Mouse (Mus musculus): ENCODE data around the gene Mok. TPM values are rescaled to one million over a fixed set of nuclear protein-coding genes. Genes with fewer than 3 reads are reported as not detected.
A peak's percentile ranks its signal among the peaks of the same experiment; 100 is the strongest.

Gene Mok
- polyA plus RNA-seq, 1 experiment from 2014 or later, result 1.4 TPM

- DNase-seq (ENCODE audit: low spot score), result peak; percentile 69
These were observed 9.5 kb upstream of the Mok start, which contains the start of gene Zfp839 for GRCm38 (mm10) chr12:110850010-110850928. Gene Zfp839, plus strand, starts transcription at chr12:110850253.

DNA sequence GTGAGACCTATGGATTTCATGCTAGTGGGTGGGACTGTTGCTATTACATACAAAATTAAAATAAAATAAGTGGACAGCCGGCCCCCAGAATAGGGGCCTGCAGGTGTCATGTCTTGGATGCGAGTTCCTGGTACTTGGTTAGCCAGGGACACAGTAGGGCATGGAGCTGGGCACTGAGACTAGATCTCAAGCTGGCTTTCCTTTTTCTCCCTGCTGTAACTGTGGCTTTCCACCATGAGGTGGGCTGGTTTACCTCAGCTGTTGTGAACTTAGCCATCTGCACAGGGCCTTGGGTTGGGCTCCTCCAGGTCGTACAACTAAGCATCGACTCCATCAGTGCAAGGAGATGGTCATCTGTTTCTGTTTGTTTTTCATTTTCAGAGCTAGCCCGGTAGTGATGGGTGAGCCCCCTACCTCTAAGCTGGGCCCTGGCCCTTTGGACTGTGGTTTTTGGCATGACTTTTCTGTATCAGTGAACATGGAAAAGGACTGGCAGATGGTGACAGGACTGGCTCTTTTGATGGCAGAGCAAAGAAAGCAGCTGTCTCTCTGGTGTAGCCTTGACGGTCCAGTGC lies 5.5 kb upstream of the Mok start:
- no peak for DNase-seq (ENCODE audit: low spot score)

DNA sequence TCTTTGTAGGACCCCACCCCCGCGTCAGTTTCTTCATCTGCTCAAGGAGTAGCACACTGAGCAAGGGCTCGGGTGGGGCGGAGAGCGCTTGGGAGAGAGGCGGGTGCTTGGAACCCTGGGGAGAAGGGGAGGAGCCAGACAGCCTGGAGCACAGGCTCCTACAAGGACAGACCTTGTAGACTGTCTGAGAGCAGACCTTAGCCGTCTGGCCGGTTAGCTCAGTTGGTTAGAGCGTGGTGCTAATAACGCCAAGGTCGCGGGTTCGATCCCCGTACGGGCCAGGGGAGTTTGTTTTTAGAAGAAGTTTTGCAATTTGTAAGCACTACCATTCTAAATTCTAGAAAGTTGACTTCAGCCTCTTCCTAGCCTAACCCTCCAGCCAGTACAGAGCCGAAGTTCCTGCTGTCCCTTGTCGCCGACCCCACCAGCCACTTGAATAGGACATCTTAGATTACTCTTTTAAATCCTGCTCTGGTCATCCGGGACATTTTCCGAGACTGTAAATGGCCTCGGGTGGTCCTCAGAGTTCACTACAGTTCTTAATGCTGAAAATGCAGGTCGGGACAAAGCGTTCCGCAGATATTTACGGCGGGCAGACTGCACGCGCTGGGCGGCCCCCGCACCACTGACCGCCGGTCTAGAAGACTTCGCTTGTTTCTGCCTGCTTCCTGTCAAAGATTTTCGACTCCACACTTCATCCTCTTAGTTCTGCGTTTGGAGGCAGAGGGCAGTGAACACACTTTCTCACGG lies 4.6 kb upstream of the Mok start:
- DNase-seq (ENCODE audit: low spot score), result peak; percentile 67

GRCm38 (mm10) chr12:110844227-110845130 lies 3.7 kb upstream of the Mok start:
- DNase-seq (ENCODE audit: low spot score), result peak; percentile 37

GRCm38 (mm10) chr12:110843194-110844048 lies 2.7 kb upstream of the Mok start:
- DNase-seq (ENCODE audit: low spot score), result peak; percentile 86

DNA sequence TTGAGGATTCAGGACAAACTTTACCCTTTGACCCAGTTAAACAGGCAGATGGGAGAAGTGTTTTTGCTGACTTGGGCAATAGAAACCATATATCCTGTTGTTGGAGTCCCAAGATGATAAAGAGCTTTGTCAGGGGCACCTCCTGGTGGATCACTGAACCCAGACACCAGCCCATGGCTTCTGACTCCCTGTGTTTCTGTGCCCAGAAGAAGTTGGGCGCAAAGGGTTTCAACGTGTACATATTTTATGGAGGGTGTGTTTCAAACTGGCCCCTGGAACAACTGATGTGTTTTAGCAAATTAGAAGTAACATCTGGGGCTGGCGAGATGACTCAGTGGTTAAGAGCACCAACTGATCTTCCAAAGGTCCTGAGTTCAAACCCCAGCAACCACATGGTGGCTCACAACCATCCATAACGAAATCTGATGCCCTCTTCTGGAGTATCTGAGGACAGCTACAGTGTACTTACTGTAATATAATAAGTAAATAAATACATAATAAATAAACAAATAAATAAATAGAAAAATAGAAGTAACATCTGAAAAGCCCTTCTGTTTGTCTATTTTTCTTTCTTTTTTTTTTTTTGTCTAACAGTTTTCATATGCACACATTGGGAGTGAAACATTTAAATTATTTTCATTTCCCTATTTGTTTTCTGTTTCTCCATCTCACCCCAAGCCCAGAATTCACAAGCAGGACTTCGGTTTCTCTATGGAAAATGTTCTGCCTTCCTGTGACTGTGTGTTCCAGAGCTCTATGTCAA lies 1.2 kb upstream of the Mok start:
- DNase-seq (ENCODE audit: low spot score), result no peak

DNA sequence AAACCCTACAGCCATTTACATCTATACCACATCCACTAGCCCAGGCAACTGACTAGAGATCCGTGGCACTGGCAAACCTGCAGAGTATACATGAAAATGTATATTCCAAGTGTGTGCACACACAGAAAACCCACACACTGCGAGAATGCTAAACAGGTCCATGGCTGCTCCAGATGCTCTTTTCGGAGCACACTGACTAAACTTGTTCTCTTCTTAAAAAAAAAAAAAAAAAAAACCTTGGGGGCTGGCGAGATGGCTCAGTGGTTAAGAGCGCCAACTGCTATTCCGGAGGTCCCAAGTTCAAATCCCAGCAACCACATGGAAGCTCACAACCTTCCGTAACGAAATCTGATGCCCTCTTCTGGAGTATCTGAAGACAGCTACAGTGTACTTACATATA lies 2.9 kb downstream of the Mok start:
- DNase-seq (ENCODE audit: low spot score), result no peak

- no peak for DNase-seq (ENCODE audit: low spot score)
These were observed 3.4 kb downstream of the Mok start for GRCm38 (mm10) chr12:110837192-110837841.

- DNase-seq (ENCODE audit: low spot score), result no peak
These were observed 4.0 kb downstream of the Mok start for GRCm38 (mm10) chr12:110836729-110837128.

DNA sequence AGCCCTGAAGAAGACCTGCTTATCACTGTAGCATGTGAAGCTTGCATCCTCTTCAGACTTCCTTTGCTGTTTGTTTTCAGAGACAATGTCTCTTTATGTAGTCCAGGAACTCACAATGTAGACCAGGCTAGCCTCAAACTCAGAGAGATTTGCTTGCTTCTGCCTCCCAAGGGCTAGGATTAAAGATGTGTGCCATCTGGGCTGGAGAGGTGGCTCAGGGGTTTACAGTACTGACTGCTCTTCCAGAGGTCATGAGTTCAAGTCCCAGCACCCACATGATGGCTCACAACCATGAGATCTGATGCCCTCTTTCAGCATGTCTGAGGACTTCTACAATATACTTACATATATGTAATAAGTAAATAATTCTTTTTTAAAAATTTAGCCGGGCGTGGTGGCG lies 5.6 kb downstream of the Mok start:
- no peak for DNase-seq (ENCODE audit: low spot score)

DNA sequence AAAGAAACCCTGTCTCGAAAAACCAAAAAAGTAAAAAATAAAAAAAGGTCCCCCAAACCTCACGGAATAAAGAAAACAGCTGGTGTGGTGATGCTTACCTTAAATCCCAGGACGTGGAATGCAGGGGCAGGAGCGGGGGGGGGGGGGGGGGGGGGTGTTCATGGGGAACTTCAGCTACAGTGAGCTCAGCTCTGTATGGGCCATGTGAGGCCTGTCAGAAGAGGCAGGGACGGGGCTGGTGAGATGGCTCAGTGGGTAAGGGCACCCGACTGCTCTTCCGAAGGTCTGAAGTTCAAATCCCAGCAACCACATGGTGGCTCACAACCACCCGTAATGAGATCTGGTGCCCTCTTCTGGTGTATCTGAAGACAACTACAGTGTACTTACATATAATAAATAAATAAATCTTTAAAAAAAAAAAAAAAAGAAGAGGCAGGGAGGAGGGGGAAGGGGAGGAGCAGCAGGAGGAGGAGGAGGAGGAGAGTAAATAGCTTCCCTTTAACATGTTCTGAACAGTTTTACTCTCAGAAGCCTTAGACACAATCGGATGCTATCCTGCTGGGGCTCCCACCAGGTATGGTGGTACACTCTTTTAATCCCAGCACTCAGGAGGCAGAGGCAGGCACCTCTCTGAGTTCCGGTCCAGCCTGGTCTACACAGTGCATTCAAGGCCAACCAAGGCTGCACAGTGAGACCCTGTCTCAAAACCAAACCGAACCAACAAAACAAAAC lies 10.3 kb downstream of the Mok start:
- no peak for DNase-seq (ENCODE audit: low spot score)

DNA sequence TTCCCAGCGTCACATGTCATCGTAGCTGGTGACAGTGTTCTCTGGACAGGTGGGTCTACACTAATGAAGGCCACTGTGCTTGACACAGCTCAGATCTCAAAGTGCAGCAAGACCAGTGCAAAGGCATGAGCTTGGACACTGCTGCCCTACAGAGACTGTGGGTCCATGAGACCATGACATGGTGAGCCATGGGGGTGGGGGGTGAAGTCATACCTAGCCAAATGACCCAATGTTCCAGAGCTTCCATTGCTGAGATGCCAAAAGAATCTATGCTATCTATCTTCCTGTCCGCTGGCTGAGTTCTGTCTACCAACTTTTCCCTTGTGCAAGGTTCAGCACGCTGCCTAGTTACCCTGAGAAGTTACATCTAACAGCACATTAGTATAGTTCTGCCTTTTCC lies 11.8 kb downstream of the Mok start:
- DNase-seq (ENCODE audit: low spot score), result no peak

- DNase-seq (ENCODE audit: low spot score), result no peak
These were observed 18.4 kb downstream of the Mok start for GRCm38 (mm10) chr12:110822366-110822765.

GRCm38 (mm10) chr12:110821787-110822186 lies 19.0 kb downstream of the Mok start:
- no peak for DNase-seq (ENCODE audit: low spot score)

DNA sequence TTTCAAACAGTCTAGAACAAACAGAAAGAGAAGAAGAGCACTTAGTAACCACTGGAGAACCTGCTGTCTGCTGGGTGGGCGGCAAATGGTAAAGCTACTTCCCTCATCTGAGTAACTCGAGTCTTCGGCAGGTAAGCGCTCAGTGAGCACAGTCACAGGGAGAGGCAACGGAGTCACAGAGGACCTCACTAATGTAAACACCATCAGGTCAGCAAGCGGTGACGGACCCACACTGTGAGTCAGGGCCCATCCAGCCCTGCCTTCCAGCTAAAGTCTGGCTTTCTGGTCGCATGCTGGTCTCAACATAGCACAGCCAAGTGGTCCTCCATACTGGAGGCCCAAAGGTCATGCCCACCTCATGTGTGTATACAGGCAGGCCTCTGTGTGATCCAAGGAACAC lies 21.4 kb downstream of the Mok start:
- DNase-seq (ENCODE audit: low spot score), result no peak

DNA sequence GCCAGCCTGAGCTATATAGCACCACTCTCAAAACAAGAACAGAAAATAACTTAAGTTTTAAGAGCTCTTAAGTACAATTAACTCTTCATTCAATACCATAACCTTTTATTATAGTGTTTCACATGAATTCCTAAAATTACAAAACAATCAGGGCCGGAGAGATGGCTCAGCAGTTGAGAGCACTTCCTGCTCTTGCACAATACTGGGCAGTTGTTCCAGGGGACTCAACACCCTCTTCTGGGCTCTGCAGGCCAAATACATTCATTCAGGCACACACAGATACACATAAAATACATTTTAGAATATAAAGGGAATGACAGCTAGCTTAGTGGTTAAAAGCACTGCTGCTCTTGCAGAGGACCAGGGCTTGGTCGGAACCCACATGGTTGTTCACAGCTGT lies 23.9 kb downstream of the Mok start:
- no peak for DNase-seq (ENCODE audit: low spot score)

DNA sequence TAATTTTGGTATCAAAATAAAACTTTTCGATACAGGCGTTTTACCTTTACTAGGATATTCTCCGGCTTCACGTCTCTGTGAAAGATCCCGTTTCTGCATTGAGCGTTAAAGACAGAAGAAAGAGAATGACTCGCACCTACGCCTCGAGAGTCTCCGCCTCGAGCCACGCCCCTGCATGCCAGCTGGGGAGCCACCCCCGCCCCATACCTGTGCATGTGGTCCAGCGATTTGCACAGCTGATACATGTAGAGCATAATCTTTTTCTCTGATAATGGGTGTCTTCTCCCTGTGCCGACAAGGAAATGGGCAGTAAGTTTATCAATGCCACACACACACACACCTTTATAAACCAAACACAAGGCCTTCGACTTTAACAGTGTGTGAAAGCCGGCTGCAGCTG lies 25.8 kb downstream of the Mok start:
- DNase-seq (ENCODE audit: low spot score), result no peak

- DNase-seq (ENCODE audit: low spot score), result no peak
These were observed 27.1 kb downstream of the Mok start for GRCm38 (mm10) chr12:110813624-110814023.

Data from thymus, postnatal 0 days (tissue).